31 mouse cellular contexts compared by ENCODE assay signal in genomic region chr6:66023531-66023930, GRCm38 (mm10).
"Had no signal": no experiment of that assay in that cellular context is flagged by ENCODE, and none has a peak within 500 bp of the region (broad histone marks: within the 10 kb centered on the region; RNA-seq: fewer than 3 reads in every experiment).

No protein-coding gene starts in this region.

- DNase-seq: left cerebral cortex, postnatal 4 days; liver; liver, embryonic 13.5 days; liver, postnatal 0 days; lung, adult 18-20 months; lung, adult 2 months; lung, embryonic 14.5 days; lung, postnatal 10 days; lung, postnatal 14 days; lung, postnatal 36 days; lung, postnatal 4 days; midbrain, embryonic 14.5 days had no signal

- H3K4me2 ChIP-seq: limb, embryonic 12.5 days; limb, embryonic 13.5 days; limb, embryonic 15.5 days; liver, embryonic 12.5 days; liver, embryonic 13.5 days; liver, embryonic 15.5 days; lung, embryonic 14.5 days; lung, embryonic 15.5 days; midbrain, embryonic 11.5 days; midbrain, embryonic 12.5 days; midbrain, embryonic 13.5 days; midbrain, embryonic 15.5 days had no signal

- H3K4me1 ChIP-seq: limb, embryonic 10.5 days; limb, embryonic 12.5 days; limb, embryonic 13.5 days; limb, embryonic 15.5 days; liver, embryonic 12.5 days; liver, embryonic 13.5 days; liver, embryonic 15.5 days; lung, embryonic 15.5 days; megakaryocyte, embryonic 14.5 days; midbrain, embryonic 10.5 days; midbrain, embryonic 12.5 days; midbrain, embryonic 13.5 days; midbrain, embryonic 15.5 days had no signal

- H3K27ac ChIP-seq: left cerebral cortex, adult 2 months; limb, embryonic 10.5 days; limb, embryonic 12.5 days; limb, embryonic 13.5 days; limb, embryonic 15.5 days; liver, embryonic 12.5 days; liver, embryonic 13.5 days; liver, embryonic 14.5 days; liver, embryonic 15.5 days; lung, embryonic 15.5 days; macrophage; midbrain, embryonic 10.5 days; midbrain, embryonic 12.5 days; midbrain, embryonic 13.5 days; midbrain, embryonic 15.5 days had no signal

- H3K27me3 ChIP-seq: limb, embryonic 12.5 days; limb, embryonic 13.5 days; limb, embryonic 15.5 days; liver, embryonic 12.5 days; liver, embryonic 13.5 days; liver, embryonic 15.5 days; lung, embryonic 15.5 days; megakaryocyte, embryonic 14.5 days; midbrain, embryonic 12.5 days; midbrain, embryonic 13.5 days; midbrain, embryonic 15.5 days had no signal

- H3K9ac ChIP-seq: limb, embryonic 12.5 days; limb, embryonic 13.5 days; limb, embryonic 15.5 days; liver, embryonic 12.5 days; liver, embryonic 13.5 days; liver, embryonic 14.5 days; liver, embryonic 15.5 days; liver, postnatal 0 days; lung, embryonic 14.5 days; lung, embryonic 15.5 days; midbrain, embryonic 12.5 days; midbrain, embryonic 13.5 days; midbrain, embryonic 15.5 days had no signal

- H3K36me3 ChIP-seq: limb, embryonic 10.5 days; limb, embryonic 12.5 days; limb, embryonic 13.5 days; limb, embryonic 15.5 days; liver, embryonic 12.5 days; liver, embryonic 13.5 days; liver, embryonic 15.5 days; lung, embryonic 15.5 days; midbrain, embryonic 10.5 days; midbrain, embryonic 12.5 days; midbrain, embryonic 13.5 days; midbrain, embryonic 15.5 days had no signal

- H3K9me3 ChIP-seq: limb, embryonic 10.5 days; limb, embryonic 12.5 days; limb, embryonic 13.5 days; limb, embryonic 15.5 days; liver, embryonic 12.5 days; liver, embryonic 13.5 days; liver, embryonic 15.5 days; lung, embryonic 15.5 days; megakaryocyte, embryonic 14.5 days; midbrain, embryonic 10.5 days; midbrain, embryonic 12.5 days; midbrain, embryonic 13.5 days; midbrain, embryonic 15.5 days had no signal

- H3K4me3 ChIP-seq: left cerebral cortex, adult 2 months; limb, embryonic 10.5 days; limb, embryonic 12.5 days; limb, embryonic 13.5 days; limb, embryonic 15.5 days; liver, embryonic 12.5 days; liver, embryonic 13.5 days; liver, embryonic 15.5 days; lung, embryonic 15.5 days; megakaryocyte, embryonic 14.5 days; midbrain, embryonic 10.5 days; midbrain, embryonic 12.5 days; midbrain, embryonic 13.5 days; midbrain, embryonic 15.5 days; myocyte had no signal

- ATAC-seq: liver, embryonic 12.5 days; liver, postnatal 0 days; lung, postnatal 0 days; midbrain, embryonic 13.5 days; midbrain, embryonic 15.5 days; midbrain, embryonic 16.5 days had no signal
